Mouse (Mus musculus): ENCODE measurements around the gene Pomgnt1.

GRCm38 (mm10) chr4:116152702-116153101, 29.1 kb downstream of the Pomgnt1 start:
- TF ChIP-seq CTCF (IDR thresholded peaks at IDR 0.05; ENCODE audit: borderline replicate concordance, control insufficient read depth, extremely low read depth, insufficient read depth, low read length, poor library complexity), result no peak
- TF ChIP-seq POLR2A (IDR thresholded peaks at IDR 0.05; ENCODE audit: control insufficient read depth, extremely low read depth, insufficient read depth, low read length, poor library complexity), result no peak
